Mouse (Mus musculus) left cerebral cortex, postnatal 36 days (tissue): ENCODE data around the gene Gse1. TPM values are rescaled to one million over a fixed set of nuclear protein-coding genes. Genes with fewer than 3 reads are reported as not detected.

ENCODE experiments used
- DNase-seq, 2 experiments: peaks; one replicate each; pipeline ENCODE4 v3.0.0; 2021 to 2022; ENCODE audit warnings: low spot score in 2 of 2, mixed read lengths in 1 of 2
- intact Hi-C: fragments of 180-260 bp; cut with DNase I; formaldehyde crosslinking; loops from one replicate; pipeline ENCODE4 v1.15.1; 2025
- total RNA-seq, 2 experiments: library from RNA; stranded (reverse); gene quantifications; 2 replicates each; pipeline ENCODE4 v1.2.3; 2021

Gse1 gene
- total RNA-seq, 2 experiments from 2014 or later: 64.1 to 87.6 TPM

DNA sequence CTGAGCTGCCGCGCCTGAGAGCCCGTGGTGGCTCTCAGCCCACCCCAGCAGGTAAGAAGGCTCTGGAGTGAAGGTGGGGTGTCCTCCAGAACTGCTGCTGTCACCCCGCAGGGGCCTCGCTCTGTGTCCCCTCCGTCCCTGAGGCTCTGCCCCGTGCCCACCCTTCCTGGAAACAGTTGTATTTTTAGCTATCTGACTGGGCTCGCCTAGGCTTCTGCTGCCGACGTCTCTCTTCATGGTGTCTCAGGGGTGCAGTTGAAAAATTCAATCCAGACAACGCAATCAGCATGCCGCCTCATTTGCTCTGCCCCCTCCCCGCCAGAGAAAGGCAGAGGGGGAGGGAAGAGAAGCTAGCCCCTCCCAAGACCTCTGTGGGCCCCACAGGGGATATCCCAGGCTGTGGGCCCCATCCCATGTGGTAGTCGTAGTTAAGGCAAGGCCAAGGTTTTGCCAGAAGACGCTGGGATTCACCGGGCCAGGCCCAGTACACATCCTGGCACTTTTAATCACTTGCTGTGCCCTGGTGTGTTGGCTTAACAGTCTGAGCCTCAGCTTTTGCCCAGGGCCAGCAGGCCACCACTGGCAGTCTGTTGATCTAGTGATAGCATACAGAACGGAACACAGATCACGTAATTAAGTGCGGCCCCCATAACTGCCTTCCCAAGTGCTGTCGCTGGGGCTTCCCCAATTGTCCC is 328.1 kb downstream of the Gse1 start:
- intact Hi-C loops: no loop called here
- DNase-seq: no peak

DNA sequence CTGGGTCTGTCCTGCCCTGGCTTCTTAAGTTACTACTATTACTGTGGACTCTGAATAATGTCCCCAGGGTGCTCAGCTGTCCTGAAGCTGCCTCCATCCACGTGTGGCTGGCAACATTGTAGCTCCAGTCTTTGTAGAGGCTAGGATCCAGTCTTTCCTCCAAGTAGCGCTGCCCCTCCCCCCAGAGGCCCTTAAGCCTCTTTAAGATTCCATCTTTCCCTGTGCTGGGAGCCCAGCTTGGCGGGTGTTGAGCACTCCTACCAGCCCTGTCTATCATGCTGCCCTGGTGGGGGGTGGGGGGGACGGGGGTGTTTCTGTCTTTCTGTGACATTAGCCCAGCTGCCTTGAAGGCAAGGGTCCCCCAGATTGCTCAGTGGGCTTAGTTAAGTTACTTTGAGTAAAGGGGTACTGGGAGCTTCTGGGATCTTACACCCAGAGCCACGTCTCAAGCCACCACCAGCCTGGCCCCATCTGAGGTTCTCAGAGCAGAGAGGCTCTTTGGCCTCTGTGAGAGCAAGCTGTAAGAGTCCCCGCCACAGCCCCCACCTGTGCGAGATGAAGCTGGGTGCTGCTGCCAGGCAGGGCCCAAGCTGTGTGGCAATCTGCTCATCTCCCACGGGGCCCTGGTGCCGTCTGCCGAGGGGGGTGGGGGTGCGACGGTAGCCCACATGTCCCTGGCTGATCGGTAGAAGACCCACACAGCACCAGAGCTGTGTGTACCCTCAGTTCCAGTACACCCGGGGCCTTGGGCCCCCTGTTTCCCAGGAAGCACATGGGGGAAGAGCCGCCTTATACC is 329.1 kb downstream of the Gse1 start:
- intact Hi-C loops: no loop called here
- peak; percentile 83 to 84 for DNase-seq

DNA sequence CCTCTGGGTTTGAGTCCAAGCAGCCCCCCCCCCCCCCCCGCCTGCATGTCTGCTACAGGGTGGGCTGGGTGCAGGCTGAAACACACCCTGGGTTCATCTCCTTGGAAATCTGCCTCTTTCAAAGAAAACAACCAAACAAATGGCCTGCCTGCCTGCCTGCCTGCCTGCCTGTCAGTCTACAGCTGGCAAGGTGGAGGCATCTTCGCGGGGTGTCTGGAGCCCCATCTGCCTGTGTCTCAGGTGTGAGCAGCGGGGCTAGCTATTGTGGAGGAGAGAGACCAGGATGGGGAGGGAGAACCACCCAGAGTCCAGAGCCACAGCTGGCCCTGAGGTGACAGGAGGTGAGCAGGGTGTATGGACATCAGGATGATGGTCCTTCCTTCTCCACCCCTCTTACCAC is 329.9 kb downstream of the Gse1 start:
- no peak for DNase-seq
- intact Hi-C loops: no loop called here

DNA sequence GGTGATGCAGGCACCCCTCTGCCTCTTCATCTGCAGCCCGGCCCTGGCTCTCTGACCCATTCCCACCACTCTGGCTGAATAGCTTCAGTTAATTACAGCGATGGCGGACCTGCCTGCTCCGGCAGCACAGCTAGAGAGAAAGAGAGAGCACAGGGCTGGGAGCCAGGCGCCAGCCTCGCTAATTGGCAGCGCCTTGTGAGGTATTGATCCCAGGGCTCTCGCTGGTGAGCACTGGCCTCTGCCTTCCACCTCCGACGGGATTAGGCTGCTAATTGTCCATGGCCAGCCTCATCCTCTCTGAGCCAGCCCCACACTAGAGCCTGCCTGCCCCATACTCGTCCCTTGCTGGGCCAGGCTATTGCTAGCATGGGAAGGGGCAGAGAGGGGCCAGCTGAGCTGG is 331.4 kb downstream of the Gse1 start:
- no peak for DNase-seq
- intact Hi-C loops: loop anchor here (5.0 kb wide), 1 partner anchor 38 kb away; no protein-coding TSS in a partner anchor

DNA sequence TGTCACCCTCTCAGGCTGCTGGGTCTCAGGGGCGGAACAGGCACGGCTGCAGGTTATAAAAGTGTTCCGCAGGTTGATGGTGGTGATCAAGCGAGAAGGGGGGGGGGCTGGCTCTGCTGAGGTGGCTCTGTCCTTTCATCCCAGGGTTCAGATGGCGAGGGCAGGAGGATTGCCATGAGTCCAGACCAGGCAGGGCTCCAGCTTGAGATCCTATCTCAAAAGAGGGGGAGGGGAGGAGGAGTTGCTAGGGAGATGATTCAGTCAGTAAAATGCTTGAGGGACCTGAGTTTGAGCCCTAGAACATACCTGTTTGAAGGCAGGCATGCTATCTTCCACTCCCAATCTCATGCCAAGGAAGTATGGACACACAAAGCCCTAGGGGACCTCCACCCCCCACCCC is 332.3 kb downstream of the Gse1 start:
- intact Hi-C loops: loop anchor here (5.0 kb wide), 1 partner anchor 37 kb away; no protein-coding TSS in a partner anchor

DNA sequence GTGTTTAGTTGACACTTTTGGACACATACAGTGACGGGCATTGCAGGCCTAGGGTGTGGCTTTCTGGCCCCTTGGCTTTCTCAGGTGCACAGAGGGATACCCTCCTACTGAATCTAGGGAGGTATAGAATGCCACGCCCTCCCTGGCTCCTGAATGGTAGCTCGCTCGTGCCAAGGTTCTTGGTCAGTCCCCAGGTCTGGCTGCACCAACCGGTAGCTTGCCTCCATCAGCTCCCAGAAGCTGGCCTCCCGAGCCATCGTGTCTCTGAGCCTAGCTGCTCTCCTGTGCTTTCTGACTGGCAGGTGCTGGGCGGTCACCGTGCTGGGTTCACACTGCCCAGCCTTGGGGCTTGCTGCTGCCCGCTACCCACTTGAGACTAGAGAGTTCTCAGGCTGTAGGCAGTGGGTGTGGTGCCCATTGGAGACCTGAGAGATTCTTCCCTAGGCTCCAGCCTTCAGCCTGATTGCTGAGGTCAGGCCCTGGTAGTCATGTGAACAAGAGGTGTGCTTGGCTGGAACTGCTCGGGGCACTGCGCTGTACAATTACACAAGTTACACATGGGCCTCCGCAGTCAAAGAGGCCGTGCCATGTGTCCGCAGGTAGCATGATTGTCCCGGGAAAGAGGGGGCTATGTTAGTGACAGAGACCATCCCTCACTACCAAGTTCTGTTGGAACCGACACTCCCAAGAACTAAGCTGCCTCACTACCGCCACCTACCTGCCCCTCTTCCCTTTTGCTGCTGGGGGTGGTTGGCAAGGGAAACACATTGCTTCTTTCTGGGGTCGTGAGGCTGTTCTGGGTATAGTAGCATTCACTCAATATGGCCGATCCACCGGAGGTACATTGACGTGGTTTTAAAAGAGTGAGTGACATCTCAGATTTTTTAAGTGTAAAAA is 333.5 kb downstream of the Gse1 start:
- intact Hi-C loops: loop anchor here (5.0 kb wide), 1 partner anchor 36 kb away; no protein-coding TSS in a partner anchor
- no peak for DNase-seq

More for the DNA sequence above, 332.3 kb downstream of the Gse1 start:
- DNase-seq: no peak

DNA sequence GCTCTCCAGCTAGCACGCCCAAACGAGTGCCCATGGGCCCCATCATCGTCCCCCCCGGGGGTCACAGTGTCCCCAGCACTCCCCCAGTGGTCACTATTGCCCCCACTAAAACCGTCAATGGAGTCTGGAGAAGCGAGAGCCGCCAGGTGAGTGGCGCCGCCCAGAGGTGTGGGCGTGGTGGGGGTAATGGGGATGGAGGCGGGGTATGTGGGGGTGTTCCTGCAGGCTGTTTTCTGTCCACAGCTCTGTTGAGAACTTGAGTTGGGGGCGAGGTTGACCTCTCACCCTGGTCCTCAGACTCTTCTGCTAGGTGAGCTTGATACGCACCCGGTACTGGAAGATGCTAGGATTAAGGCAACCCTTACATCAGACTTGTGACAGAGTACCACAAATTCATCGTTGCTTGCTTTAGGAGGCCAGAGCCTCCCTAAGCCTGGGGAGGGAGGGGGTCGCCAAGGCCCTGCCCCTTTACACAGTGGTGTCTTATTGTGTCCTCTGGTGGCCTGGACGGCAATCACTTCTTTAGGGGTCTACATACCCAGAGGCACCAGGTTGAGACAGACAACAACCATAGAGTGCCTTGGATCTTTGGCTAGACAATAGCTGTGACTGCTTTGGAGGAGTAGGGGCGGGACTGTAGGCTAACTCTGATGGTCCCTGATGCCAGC is 334.6 kb downstream of the Gse1 start:
- no peak for DNase-seq
- intact Hi-C loops: loop anchor here (5.0 kb wide), 1 partner anchor 34 kb away; no protein-coding TSS in a partner anchor

DNA sequence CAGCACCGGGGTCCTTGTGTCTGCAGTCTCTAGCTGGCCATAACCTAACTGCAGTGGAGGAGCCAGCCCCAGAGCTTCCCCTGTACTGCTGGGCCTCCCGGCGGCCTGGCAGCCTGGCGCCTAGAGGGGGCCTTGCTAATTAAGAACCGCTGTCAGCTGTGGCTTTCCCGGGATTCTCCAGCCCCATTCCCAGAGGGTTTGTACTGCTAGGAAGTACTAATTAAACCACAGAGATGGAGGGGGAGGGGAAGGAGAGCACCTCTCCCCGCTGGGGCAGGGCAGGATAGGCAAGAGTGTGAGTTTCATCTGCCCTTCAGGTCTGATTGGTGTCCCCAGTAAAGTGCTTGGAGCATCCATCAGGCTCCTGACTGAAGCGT is 335.1 kb downstream of the Gse1 start:
- intact Hi-C loops: loop anchor here (5.0 kb wide), 1 partner anchor 34 kb away; no protein-coding TSS in a partner anchor
- no peak for DNase-seq

DNA sequence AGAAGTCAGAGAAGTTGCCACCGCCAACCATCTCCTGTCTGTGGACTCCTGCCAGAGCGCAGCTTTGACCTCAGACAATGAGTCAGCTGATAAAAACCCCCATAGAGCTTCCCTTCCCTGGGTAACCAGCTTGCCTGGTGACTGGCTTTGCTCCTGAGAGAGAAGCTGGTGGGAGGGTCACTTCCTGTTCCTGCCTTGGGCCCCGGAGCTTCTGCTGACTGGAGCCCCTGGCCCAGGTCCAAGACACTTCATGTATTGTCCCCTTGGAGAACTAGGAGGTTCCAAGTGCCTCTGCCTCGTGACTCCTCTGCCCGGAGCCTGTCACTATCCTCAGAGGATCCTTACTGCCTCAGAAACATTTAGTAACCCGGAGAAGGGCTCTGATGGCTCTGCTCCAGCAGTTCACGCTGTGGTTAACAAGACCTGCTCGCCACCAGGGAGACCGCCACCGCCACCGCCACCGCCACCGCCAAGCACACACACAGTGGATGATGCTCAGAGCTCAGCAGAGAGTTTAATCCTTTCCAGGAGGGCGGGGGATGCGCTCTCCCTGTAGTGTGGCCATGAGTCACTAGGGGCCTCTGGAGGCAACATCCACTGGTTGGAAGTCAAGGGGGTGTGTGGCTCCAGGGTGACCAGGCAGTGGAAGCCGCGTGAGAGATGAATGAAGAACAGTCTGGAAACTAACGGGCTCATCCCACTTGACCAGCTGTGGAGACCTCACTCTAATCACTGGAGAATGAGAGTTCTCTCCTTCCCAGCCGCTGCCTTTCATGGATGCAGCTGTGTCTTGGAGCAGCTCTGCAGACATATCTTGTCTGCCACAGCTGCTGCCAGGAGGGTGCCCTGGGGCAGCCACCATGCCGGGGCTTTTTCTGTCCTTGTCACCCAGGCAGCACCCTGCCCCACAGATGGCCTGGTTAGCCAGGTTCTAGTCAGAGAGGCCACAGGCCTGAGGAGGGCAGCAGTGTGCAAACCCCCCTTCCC is 335.9 kb downstream of the Gse1 start:
- intact Hi-C loops: loop anchor here (5.0 kb wide), 1 partner anchor 33 kb away; no protein-coding TSS in a partner anchor
- peak in 1 of 2 experiments; percentile 62 for DNase-seq

DNA sequence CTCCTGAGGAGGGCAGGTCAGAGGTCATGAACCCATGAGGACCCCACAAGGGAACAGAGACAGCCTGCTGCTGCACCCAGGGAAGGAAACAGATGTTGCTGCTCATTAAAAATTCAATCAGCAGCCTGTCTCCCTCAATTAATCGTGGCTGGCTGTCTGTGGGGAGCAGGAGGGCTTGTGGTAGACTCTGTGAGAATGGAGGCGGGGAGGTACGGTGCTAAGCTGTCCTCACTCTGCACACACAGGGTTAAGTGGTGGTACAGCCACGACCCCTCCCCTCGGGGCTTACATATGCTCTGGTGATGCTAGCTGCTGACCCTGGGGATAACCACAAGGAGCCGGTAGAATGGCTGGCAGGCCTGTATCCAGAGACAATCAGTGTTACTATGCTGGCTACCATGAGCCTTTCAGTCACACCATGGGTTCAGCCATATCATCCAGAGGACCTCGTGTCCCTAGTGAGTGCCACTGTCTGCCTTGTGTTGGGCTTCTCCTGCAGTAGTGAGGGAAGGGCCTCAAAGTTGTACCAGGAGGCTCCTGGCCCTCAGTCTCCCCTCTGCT is 337.0 kb downstream of the Gse1 start:
- DNase-seq: no peak
- intact Hi-C loops: no loop called here

DNA sequence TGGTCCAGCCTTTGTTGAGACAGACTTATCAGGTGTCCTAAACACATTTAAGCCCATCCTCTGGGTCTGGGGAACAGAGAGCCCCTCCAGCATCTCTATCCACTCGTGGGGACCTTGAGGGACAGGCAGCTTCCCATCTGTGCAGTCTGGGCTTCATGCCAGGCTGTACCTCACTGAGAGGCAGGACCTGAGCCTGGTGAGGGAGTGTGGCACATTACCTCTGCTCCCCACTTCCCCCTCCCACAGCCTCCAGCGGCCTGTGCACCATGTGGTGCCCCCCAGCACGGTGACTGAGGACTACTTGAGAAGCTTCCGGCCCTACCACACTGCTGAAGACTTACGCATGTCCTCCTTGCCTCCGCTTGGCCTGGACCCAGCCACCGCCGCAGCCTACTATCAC is 338.4 kb downstream of the Gse1 start:
- intact Hi-C loops: no loop called here

DNA sequence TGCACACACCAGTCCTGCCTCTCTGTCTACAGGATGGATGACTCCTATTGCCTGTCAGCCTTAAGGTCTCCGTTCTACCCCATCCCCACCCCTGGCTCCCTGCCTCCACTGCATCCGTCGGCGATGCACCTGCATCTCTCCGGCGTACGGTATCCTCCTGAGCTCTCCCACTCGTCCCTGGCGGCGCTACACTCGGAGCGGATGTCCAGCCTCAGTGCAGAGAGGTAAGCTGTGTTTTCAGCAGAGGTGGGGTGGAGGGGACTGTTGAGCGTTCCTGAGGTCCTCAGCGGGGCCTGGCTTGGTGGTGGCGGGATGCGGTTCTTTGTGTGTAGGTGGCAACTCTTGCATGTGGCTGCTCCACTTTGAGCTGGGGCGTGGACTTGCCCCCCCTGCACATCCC is 339.5 kb downstream of the Gse1 start:
- intact Hi-C loops: no loop called here
- DNase-seq: no peak

More for the DNA sequence above, 338.4 kb downstream of the Gse1 start:
- DNase-seq: no peak

DNA sequence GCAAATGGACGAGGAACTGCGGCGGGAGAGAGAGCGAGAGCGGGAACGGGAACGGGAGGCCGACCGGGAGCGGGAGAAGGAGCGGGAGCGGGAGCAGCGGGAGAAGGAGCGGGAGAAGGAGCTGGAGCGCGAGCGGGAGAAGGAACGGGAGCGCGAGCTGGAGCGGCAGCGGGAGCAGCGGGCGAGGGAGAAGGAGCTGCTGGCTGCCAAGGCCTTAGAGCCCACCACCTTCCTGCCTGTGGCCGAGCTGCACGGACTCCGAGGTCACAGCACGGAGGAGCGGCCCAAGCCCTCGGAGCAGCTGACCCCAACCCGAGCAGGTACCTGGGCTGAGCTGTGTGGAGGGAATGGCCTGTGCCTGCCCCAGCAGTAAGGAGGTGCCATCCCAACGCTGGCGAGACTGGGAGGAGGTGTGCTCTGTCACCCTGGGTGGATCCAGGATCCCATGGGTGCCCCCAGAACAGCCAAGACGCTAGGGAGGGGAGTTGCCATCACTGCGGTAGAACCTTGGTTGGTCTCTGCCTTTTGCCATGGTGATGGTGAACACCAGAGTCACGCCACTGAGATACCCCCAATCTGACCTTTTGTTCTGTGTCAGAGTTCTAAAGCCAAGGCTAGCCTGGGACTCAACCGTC is 340.0 kb downstream of the Gse1 start:
- DNase-seq: no peak
- intact Hi-C loops: no loop called here

DNA sequence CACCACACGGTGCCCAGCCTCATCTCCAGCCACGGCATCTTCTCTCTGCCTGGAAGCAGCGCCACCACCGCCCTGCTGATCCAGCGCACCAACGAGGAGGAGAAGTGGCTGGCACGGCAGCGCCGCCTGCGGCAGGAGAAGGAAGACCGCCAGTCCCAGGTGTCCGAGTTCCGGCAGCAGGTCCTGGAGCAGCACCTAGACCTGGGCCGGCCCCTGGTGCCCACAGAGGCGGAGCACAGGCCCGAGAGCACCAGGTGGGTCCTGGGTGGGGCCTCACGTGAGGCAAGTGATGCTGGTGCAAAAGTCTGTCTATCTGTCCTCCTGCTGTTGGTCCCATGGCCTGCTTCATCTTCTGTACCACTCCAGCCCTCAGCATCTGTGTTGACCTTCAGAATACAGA is 340.9 kb downstream of the Gse1 start:
- DNase-seq: no peak
- intact Hi-C loops: no loop called here

DNA sequence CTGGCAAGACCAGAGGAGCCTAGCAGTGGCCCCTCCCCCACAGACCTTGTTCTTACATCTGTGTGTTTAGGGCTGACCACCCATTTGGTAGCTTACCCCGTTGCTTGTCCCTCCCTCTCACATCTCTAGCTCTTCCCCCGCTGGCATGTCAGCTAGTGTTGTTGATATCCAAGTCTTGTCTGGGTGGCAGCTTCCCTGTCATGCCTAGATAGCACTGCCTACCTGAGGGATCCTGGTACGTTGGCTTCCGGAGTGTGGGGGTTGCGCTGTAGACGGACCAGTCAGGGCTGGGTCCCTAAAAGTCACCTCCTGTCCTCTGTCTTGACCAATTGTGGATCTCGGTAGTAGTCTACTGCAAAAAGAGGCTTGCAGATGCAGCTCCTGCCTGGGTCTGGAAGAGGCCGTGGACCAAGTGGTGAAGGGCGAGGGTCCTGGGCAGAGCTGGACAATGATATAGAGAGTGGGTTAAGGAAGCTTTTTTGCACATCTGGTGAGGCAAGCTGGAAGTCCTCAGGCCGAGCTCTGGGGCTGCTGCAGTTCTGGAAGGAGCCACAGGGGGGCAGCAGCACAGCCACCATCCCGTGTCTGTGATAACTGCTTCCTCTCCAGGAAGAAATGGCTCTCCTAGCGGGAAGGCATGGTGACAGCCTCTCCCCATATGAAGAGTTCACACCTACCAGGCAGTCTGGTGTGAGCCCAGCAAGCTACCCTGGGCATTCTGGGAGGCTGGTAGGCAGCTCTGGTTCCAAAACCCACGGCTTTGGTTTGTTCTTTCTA is 341.9 kb downstream of the Gse1 start:
- intact Hi-C loops: no loop called here
- DNase-seq: peak; percentile 76 to 77

DNA sequence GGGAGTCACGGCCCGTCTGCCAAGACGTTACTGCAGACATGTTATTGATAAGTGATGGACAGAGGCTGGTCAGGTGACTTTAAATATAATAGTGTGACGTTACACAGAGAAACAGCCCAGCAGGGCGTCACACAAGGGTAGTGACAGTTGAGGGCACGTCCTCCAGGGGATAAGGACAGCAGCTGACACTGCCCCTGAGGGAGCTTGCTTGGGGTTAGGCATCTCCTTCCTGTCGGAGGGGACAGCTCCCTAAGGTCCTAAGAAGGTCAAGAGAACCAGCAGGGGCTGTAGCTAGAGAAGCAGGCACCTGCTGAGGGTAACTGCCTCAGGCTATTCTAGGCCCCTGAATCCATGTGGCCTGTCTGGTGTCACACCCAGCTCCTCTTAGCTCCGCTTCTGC is 343.3 kb downstream of the Gse1 start:
- DNase-seq: no peak
- intact Hi-C loops: no loop called here

DNA sequence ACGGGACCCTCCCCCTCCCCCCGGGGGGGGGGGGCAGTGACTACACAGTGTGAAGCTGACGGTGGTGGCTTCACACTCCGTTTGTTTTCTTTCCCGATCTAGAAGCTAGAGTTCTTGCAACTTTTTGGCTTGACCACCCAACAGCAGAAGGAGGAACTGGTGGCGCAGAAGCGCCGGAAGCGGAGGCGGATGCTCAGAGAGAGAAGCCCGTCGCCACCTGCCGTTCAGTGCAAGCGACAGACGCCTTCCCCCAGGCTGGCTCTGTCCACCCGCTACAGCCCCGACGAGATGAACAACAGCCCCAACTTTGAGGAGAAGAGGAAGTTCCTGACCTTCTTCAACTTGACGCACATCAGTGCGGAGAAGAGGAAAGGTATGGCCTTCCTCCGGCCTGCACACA is 344.3 kb downstream of the Gse1 start:
- DNase-seq: peak in 1 of 2 experiments; percentile 76
- intact Hi-C loops: no loop called here
